Mouse (Mus musculus) embryo, embryonic 11 days (tissue): ENCODE measurements at regions not wholly inside any gene's neighbourhood (a gene's known extent, or its start where the extent isn't known, plus 50 kb on each side); places are given as distances from the start of the nearest gene placed in this dataset.

Source experiments
- DNase-seq: peaks from one replicate; pipeline ENCODE4 v3.0.0-alpha.2; 2015

DNA sequence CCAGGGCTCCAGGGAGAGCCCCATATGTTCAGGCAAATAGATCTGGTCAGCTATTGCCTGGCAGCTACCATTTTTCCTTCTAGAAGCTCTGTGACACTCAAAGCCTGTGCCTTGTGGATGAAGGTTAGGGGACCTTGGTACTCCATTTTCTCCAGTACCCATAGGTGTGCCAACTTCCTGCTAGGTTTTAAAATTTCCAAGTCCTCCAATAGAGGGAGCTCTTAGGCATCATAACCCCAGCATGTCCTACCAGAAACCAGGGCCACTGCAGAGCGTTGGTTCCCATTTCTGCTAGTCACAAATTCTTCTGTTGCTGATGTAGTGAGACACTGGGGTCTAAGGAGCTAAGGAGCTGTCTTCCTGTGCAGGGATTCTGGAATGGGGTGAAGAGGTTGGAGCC, 165.3 kb upstream of the Glra1 start:
- no peak for DNase-seq

DNA sequence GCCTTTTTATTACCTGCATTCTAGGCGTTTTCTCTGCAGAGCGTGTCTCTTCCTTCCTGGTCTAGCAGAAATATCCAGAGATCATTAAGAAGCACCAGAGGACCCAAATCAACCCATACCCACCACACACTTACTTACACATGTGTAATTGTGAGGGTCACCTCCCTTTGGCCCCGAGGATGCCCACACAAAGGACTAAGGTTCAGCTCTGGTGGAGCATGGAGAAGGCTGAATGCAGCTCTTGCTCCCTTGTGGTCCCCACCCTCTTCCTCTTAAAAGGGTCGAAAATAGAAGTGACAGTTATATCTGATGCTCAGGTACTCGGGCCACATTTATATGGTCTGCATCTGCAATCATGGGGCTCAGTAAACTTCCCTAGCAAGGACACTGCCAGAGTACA, 164.5 kb upstream of the Glra1 start:
- no peak for DNase-seq

DNA sequence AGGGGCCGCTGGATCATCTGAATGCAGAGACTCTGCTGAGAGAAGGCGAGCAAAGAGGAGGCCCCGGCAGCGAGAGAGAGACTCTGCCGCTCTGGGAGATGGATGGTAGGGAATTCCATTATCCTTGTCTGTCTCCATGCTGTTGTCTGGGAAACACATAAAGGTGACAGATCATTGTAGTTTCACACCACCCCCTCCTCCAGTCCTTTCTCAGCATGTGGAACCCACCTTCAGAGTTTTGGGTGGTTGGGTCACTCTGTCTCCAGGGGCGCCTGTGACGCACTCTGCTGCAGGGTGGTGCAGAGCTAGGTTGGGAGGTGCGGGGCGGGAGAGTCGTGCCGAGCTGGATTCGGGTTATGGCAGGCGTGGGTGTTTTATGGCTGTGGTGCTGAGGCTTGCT, 164.1 kb upstream of the Glra1 start:
- DNase-seq = peak; percentile 13

DNA sequence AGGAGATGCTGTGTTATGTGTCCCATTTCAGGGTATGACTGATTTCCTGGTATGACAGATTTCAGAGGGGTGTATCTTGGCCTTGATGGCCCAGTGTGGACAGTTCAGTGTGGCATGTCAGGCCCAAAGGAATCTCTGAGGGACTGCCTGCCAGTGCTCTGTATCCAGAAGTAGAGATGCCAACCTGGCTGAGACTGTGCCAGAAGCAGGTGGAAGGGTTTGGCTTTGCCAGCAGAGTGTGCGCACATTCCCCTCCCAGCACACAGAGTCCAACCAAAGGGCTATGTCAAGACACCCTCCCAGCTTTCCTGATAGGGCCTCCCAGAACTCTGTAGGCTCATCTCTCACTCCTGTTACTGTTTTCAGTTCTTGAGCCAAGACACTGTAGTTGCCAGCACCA, 156.8 kb upstream of the Glra1 start:
- no peak for DNase-seq
